Mouse (Mus musculus): ENCODE results near the gene Themis2. TPM values are rescaled to one million over a fixed set of nuclear protein-coding genes. Genes with fewer than 3 reads are reported as not detected.
A peak's percentile ranks its signal among the peaks of the same experiment; 100 is the strongest.

The Themis2 gene
- 2.8 and 3.6 TPM in 2 replicates for polyA plus RNA-seq (2012; rRNA removed)

- H3K27me3 ChIP-seq (replicated peaks; ENCODE audit: control insufficient read depth, insufficient read depth, low read length) = no peaks in the 10 kb centered on the region; the same call in 1 of the 2 replicates
- TF ChIP-seq CTCF (conservative IDR thresholded peaks at IDR 0.05; ENCODE audit: insufficient read depth, insufficient read length, low read depth, low read length) = no peak
- no peak for TF ChIP-seq POLR2A (IDR thresholded peaks at IDR 0.05; ENCODE audit: low read depth, low read length)
- no peaks in the 10 kb centered on the region for H3K36me3 ChIP-seq (ENCODE audit: control insufficient read depth, insufficient read depth, low read length)
- H3K27ac ChIP-seq (ENCODE audit: insufficient read depth, low read depth, low read length) = no peak within 1 kb of the TSS
- peak within 1 kb of the TSS; percentile 39 for H3K4me3 ChIP-seq (ENCODE audit: insufficient read depth, low read depth, low read length)
- no peaks in the 10 kb centered on the region for H3K4me1 ChIP-seq (ENCODE audit: control insufficient read depth, insufficient read depth, low read length)
- peak; percentile 71 for DNase-seq
- 2% methylated on average over 21 of the region's 21 CpGs for WGBS
Observed at GRCm38 (mm10) chr4:132796196-132796886, at the start of gene Themis2. Gene Themis2, minus strand, starts transcription at chr4:132796387.

- TF ChIP-seq POLR2A (IDR thresholded peaks at IDR 0.05; ENCODE audit: low read depth, low read length) = no peak
- Histone ChIP-seq H3K4me3 (ENCODE audit: insufficient read depth, low read depth, low read length) (no peak overlapping the region), H3K4me1 (ENCODE audit: control insufficient read depth, insufficient read depth, low read length) (peaks cover 5% of the 10 kb centered on the region; the same call in 1 of the 2 replicates), H3K36me3 (ENCODE audit: control insufficient read depth, insufficient read depth, low read length) (no peaks in the 10 kb centered on the region; the same call in 1 of the 2 replicates), H3K27me3 (replicated peaks; ENCODE audit: control insufficient read depth, insufficient read depth, low read length) (no peaks in the 10 kb centered on the region), H3K27ac (ENCODE audit: insufficient read depth, low read depth, low read length) (no peak overlapping the region)
- DNase-seq = no peak
- WGBS = 86% methylated on average over 1 of the region's 1 CpGs
Observed at GRCm38 (mm10) chr4:132843705-132844071, 47.5 kb upstream of the Themis2 start.

- no peaks in the 10 kb centered on the region for H3K27me3 ChIP-seq (replicated peaks; ENCODE audit: control insufficient read depth, insufficient read depth, low read length)
- H3K36me3 ChIP-seq (ENCODE audit: control insufficient read depth, insufficient read depth, low read length) = no peaks in the 10 kb centered on the region; the same call in 1 of the 2 replicates
- H3K4me1 ChIP-seq (ENCODE audit: control insufficient read depth, insufficient read depth, low read length) = peaks cover 5% of the 10 kb centered on the region; the same call in 1 of the 2 replicates
- peak; percentile 87 for TF ChIP-seq POLR2A (IDR thresholded peaks at IDR 0.05; ENCODE audit: low read depth, low read length)
- TF ChIP-seq CTCF (conservative IDR thresholded peaks at IDR 0.05; ENCODE audit: insufficient read depth, insufficient read length, low read depth, low read length) = no peak
- peak within 1 kb of the TSS; percentile 89 for H3K4me3 ChIP-seq (ENCODE audit: insufficient read depth, low read depth, low read length)
- WGBS = 2% methylated on average over 40 of the region's 40 CpGs
- peak; percentile 93 for DNase-seq
- 0 out of 2 replicates have a peak within 1 kb of the TSS, but pooled peaks have one; percentile 33 for H3K27ac ChIP-seq (ENCODE audit: insufficient read depth, low read depth, low read length)
Observed at GRCm38 (mm10) chr4:132842970-132843704, 47.0 kb upstream of the Themis2 start, which contains the start of gene Ppp1r8. Gene Ppp1r8, minus strand, starts transcription at chr4:132843169.

- Histone ChIP-seq H3K27ac (ENCODE audit: insufficient read depth, low read depth, low read length) (no peak overlapping the region), H3K4me1 (ENCODE audit: control insufficient read depth, insufficient read depth, low read length) (peaks cover 5% of the 10 kb centered on the region; the same call in 1 of the 2 replicates), H3K36me3 (ENCODE audit: control insufficient read depth, insufficient read depth, low read length) (no peaks in the 10 kb centered on the region; the same call in 1 of the 2 replicates), H3K27me3 (replicated peaks; ENCODE audit: control insufficient read depth, insufficient read depth, low read length) (no peaks in the 10 kb centered on the region), H3K4me3 (ENCODE audit: insufficient read depth, low read depth, low read length) (peak overlapping the region; percentile 89)
- under 1% methylated on average over 30 of the region's 30 CpGs for WGBS
- TF ChIP-seq CTCF (conservative IDR thresholded peaks at IDR 0.05; ENCODE audit: insufficient read depth, insufficient read length, low read depth, low read length) = no peak
- TF ChIP-seq POLR2A (IDR thresholded peaks at IDR 0.05; ENCODE audit: low read depth, low read length) = no peak
- DNase-seq = peak; percentile 14
Observed at GRCm38 (mm10) chr4:132842281-132842906, 46.2 kb upstream of the Themis2 start.

GRCm38 (mm10) chr4:132841493-132841892 is 45.3 kb upstream of the Themis2 start:
- TF ChIP-seq CTCF (conservative IDR thresholded peaks at IDR 0.05; ENCODE audit: insufficient read depth, insufficient read length, low read depth, low read length) = no peak
- TF ChIP-seq POLR2A (IDR thresholded peaks at IDR 0.05; ENCODE audit: low read depth, low read length) = no peak
- 76% methylated on average over 3 of the region's 3 CpGs for WGBS
- Histone ChIP-seq H3K36me3 (ENCODE audit: control insufficient read depth, insufficient read depth, low read length) (no peaks in the 10 kb centered on the region; the same call in 1 of the 2 replicates), H3K27ac (ENCODE audit: insufficient read depth, low read depth, low read length) (no peak overlapping the region), H3K4me1 (ENCODE audit: control insufficient read depth, insufficient read depth, low read length) (peaks cover 5% of the 10 kb centered on the region; the same call in 1 of the 2 replicates), H3K4me3 (ENCODE audit: insufficient read depth, low read depth, low read length) (no peak overlapping the region), H3K27me3 (replicated peaks; ENCODE audit: control insufficient read depth, insufficient read depth, low read length) (no peaks in the 10 kb centered on the region)
- no peak for DNase-seq

- TF ChIP-seq POLR2A (IDR thresholded peaks at IDR 0.05; ENCODE audit: low read depth, low read length) = no peak
- TF ChIP-seq CTCF (conservative IDR thresholded peaks at IDR 0.05; ENCODE audit: insufficient read depth, insufficient read length, low read depth, low read length) = peak; percentile 88
- no peak overlapping the region for H3K27ac ChIP-seq (ENCODE audit: insufficient read depth, low read depth, low read length)
- no peaks in the 10 kb centered on the region for H3K27me3 ChIP-seq (replicated peaks; ENCODE audit: control insufficient read depth, insufficient read depth, low read length)
- no peaks in the 10 kb centered on the region for H3K4me1 ChIP-seq (ENCODE audit: control insufficient read depth, insufficient read depth, low read length)
- 70% methylated on average over 8 of the region's 8 CpGs for WGBS
- no peaks in the 10 kb centered on the region for H3K36me3 ChIP-seq (ENCODE audit: control insufficient read depth, insufficient read depth, low read length)
- DNase-seq = peak; percentile 67
- H3K4me3 ChIP-seq (ENCODE audit: insufficient read depth, low read depth, low read length) = no peak overlapping the region
Observed at GRCm38 (mm10) chr4:132823614-132824366, 27.6 kb upstream of the Themis2 start.

Measured in kidney, adult 2 months (tissue).